Mouse (Mus musculus): ENCODE results near the gene Klrg2.

The Klrg2 gene

DNA sequence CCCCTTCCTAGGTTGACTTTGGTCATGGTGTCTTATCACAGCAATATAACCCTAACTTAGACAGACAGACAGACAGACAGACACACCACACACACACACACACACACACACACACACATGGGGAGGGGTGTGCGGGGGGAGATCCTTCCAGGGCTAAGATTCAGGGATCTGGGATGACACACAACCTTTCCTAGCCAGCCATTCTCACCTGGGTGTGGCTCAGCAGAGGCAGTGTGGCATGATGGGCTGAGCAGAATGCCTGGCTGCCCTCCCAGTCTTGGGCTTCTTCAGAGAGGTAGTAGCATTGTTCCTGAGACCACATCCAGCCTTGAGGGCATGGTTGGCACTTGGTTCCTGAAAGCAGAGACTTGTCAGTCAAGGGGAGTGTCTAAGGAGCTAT lies 7.5 kb downstream of the Klrg2 start:
- DNase-seq (ENCODE audit: low spot score in 2 of 2), result peak; percentile 8 to 50

DNA sequence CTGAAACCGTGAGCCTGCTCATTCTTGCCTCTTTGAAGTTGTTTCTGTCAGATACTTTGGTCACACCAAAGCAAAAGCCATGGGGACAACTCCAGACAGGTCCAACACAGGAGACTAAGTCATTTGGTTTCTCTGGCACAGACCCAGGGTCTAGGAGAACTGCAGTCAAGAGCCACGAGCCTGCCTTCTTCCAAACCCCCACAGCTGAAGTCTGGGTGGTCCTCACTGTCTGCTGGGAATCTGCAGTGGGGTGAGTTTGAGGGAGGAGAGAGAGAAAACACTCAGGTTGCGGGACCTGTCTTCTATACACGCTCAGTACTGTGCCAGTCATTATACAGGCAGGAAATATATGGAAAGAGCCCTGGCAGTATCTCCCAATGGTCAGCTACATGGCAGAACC lies 9.6 kb downstream of the Klrg2 start:
- DNase-seq (ENCODE audit: low spot score in 2 of 2), result peak; percentile 12 to 28

DNA sequence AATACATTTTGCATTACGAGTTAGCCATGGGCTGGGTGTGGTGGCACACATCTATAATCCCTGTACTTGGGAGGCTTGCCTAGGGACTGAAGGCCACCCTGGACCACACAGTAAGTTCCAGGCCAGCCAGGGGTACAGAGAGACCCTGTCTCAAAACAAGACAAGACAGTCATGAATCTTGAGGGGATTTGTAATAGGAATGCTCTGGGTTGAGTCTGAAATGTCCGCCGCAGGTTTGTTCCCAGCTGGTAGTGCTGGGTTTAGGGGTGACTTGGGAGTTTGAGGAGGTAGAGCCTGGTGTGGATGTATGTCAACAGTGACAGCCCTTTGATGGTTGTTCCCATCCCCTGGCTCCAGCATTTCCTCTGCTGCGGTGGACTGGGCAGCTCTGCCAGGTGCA lies 10.0 kb downstream of the Klrg2 start:
- peak in 1 of 2 experiments; percentile 47 for DNase-seq (ENCODE audit: low spot score in 2 of 2)

DNA sequence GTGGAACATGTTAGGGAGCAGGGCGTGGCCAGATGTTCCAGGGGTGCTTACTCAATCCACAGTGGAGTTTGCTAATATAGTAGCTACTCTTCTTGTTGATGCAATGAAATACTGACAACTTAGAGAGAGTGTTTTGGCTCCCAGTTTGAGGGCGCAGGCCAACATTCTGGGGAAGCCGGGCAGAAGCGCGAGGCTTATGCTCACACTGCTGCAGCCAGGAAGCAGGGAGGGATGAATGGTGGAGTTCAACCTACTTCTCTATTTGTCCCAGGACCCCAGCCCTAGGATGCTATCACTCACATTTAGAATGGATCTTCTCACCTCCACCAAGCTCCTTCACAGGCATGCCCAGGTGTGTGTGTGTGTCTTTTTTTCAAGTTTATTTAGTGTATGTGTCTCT lies 11.0 kb downstream of the Klrg2 start:
- peak in 1 of 2 experiments; percentile 57 for DNase-seq (ENCODE audit: low spot score in 2 of 2)

DNA sequence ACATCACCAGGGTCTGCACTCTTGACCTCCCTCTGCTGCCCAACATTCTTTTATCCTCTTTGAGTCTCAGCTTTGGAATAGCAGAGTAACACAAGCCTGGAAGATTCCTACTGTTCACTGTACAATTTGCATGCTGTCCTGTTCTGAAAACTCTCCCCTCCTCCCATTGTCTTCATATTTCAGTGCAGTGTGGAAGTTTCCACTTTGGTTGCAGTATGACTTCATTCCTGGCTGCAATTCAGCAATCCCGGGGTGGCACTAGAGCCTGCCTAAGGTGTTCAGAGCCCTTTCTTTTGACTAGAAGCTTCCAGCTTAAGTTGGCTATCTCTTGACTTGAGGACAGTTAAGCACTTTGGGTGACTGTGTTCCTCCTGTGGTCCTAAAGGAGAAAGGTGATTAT lies 12.6 kb downstream of the Klrg2 start:
- peak in 1 of 2 experiments; percentile 10 for DNase-seq (ENCODE audit: low spot score in 2 of 2)

DNA sequence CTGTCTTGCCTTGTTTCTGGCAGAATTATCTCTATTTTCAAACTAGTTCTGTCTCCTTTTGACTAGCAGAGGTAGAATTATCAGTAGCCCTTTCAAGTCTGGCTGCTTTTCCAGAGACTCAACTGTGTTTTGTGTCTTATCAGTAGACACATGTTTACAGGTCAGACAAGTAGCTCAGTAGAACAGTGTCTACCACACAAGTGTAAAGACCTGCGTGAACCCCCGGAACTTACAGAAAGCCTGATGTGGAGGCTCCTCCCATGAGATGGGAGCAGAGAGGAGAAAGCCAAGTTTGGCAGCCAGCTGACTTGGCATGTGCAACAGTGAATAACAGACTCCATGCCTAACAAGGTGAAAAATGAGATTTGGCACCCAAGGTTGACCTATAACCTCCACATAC lies 13.6 kb downstream of the Klrg2 start:
- peak in 1 of 2 experiments; percentile 0 for DNase-seq (ENCODE audit: low spot score in 2 of 2)

DNA sequence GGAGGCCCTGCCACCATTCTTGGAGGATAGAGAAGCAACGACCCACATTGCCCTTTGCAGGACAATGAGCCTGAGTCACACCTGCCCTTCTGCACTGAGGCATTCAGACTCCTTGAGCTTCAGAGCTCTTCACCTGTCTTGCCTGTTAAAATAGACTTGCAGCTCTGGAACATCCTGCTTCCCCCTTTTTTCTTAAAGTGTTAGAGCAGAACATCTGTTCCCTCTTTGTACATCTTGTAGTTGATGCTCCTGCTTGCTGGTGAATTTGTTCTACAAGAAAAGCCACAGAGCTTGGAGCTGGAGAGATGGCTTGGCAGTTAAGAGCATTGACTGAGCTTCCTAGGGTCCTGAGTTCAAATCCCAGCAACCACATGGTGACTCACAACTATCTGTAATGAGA lies 14.6 kb downstream of the Klrg2 start:
- no peak for DNase-seq (ENCODE audit: low spot score in 2 of 2)

DNA sequence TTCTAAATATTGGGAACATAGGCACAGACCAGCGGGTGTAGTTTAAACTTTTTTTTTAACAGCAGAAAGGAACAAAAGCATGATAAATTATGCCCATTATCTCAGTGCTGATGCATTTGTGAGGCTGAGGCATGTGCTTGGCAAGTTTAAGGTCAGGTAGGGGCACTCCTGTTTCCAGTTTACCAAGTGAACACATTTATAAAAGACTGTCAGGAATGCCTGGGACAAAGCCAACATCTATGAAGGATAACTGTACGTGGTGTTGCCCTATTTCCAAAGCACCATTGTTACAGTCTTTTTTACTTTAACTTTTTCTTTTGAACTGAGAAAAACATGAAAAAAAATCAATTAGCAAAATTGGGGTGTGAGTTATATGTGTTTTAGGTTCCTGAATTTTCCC lies 27.1 kb downstream of the Klrg2 start:
- no peak for DNase-seq (ENCODE audit: low spot score in 2 of 2)

DNA sequence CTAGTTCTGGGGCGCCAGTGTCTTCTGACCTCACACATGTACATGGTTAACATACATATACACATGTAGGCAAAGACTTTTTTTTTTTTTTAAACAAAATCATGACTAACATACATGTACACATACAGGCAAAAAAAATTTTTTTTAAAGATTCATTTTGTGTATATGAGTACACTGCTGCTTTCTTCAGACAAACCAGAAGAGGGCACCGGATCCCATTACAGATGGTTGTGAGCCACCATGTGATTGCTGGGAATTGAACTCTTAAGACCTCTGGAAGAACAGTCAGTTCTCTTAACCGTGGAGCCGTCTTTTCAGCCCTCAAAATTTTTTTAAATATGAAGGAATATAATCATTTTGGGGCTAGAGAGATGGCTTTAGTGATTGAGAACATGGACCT lies 39.6 kb downstream of the Klrg2 start:
- DNase-seq (ENCODE audit: low spot score in 2 of 2), result no peak

DNA sequence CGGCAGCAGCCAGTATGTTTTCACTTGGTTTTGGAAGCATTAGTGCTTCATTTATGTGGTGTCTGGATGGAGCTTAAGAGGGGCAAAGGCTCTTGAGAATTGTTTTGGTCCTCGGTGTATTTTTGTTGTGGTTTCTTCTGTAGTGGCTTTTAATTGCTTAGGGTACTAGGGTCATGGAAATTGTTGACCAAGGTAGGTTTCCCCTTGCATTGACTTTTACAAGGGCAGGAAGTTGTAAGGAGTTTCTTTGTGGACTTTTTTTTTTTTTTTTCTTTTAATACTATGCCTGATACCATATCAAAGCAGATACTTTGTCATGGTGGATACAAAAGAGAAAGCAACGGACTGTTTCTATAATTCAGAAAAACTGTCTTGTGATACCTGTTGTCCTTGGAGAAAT lies 55.3 kb downstream of the Klrg2 start:
- DNase-seq (ENCODE audit: low spot score in 2 of 2), result no peak

DNA sequence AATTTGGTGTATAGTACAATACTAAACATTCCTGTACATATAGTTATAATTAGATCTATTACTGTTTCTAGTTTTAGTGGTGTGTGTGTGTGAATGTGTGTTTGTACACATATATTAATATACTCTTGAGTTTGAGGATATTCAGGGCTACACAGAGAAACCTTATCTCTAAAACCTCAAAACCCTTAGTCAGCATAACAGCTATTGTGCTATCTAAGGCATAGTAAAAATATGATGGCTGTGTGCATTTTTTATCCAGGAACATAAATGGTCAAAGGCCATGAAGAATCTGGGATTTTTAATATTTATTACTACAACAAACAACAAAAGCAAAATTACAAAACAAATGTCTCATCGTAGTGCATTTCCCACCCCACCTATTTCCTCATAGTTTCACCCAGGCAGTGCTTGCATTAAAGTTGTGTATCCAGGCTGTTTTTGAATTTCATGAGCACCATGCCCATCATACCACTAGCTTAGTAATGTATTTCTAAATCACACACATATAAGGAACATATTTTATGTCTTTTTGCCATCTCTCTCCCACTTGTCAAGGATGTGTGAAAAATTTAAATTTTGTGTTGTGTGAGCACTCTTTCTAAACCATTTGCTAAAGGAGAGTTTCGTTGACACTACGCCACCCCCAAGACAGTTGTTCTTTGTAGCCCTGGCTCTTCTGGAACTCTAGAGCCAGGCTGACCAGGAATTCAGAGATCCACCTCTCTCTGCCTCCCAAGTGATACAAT lies 56.8 kb downstream of the Klrg2 start:
- no peak for DNase-seq (ENCODE audit: low spot score in 2 of 2)

DNA sequence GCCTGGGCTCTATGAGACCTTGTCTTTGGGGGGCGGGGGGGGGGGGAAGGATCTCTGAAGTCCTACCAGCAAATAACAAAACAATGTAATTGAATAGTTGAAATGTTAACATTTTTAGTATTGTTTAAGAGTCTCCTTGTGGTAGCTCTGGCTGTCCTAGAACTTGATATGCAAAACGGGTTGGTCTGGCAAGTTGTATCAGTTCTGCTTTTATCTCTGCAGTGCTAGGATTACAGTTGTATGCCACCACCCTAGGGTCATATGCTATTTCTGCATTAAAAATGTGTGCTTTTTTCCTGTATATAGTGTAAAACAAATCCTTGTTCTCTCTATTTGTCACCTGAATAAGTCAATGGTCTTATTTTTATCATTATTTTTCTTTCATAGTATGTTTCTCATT lies 60.9 kb downstream of the Klrg2 start:
- DNase-seq (ENCODE audit: low spot score in 2 of 2), result no peak
